Mouse (Mus musculus) midbrain, embryonic 16.5 days (tissue): ENCODE data around the gene Tnfrsf11a. TPM values are rescaled to one million over a fixed set of nuclear protein-coding genes. Genes with fewer than 3 reads are reported as not detected.

ENCODE experiments used
- ATAC-seq: fragments of 200-750 bp; cut with Nextera tagmentation; 2 replicates; pipeline ENCODE4 v1.8.0; 2017; ENCODE audit warnings: moderate TSS enrichment
- H3K27ac ChIP-seq: fragments of 300-500 bp; sonication (generic); 2 replicates; pipeline ENCODE4 v1.5.1; 2014; ENCODE audit warnings: mild to moderate bottlenecking, low read length, mixed read lengths
- H3K27me3 ChIP-seq: fragments of 300-500 bp; sonication (generic); 2 replicates; pipeline ENCODE4 v1.6.1; 2014; ENCODE audit warnings: low read depth, low read length, mixed read lengths; ENCODE audit not compliant: control insufficient read depth, insufficient read depth
- H3K36me3 ChIP-seq: fragments of 300-500 bp; sonication (generic); 2 replicates; pipeline ENCODE4 v1.6.1; 2014; ENCODE audit warnings: mild to moderate bottlenecking, low read length, moderate library complexity, mixed read lengths; ENCODE audit not compliant: control insufficient read depth, insufficient read depth
- H3K4me1 ChIP-seq: fragments of 300-500 bp; sonication (generic); 2 replicates; pipeline ENCODE4 v1.6.1; 2014; ENCODE audit warnings: mild to moderate bottlenecking, low read length, mixed read lengths; ENCODE audit not compliant: control insufficient read depth, insufficient read depth
- H3K4me2 ChIP-seq: fragments of 300-500 bp; sonication (generic); 2 replicates; pipeline ENCODE4 v1.6.1; 2014; ENCODE audit warnings: mild to moderate bottlenecking, low read length, mixed read lengths
- H3K4me3 ChIP-seq: fragments of 300-500 bp; sonication (generic); 2 replicates; pipeline ENCODE4 v1.5.1; 2014; ENCODE audit warnings: low read depth, mild to moderate bottlenecking, low read length, moderate library complexity, mixed read lengths
- H3K9ac ChIP-seq: fragments of 300-500 bp; sonication (generic); 2 replicates; pipeline ENCODE4 v1.6.1; 2014; ENCODE audit warnings: low read depth, low read length, mixed read lengths
- H3K9me3 ChIP-seq: fragments of 300-500 bp; sonication (generic); replicated peaks from 2 replicates; pipeline ENCODE4 v1.6.1; 2014; ENCODE audit warnings: mild to moderate bottlenecking, low read length, mixed read lengths; ENCODE audit not compliant: control insufficient read depth, poor library complexity, severe bottlenecking
- WGBS: fragments of 180-500 bp; shearing (Covaris S2); extraction: QIAGEN DNeasy Blood & Tissue Kit; methylation state at CpG from one replicate; pipeline ENCODE4 v1.1.7; 2014; 5-methylcytosine and 5-hydroxymethylcytosine counted together
- polyA plus RNA-seq: library from polyadenylated mRNA; unstranded; fragments of >200 nt; fragmentation: Nextera tagmentation; extraction: Ambion mirVana; gene quantifications from 2 replicates; pipeline ENCODE4 v1.2.1, GENCODE M21; 2015

The Tnfrsf11a gene
- polyA plus RNA-seq, 1 experiment from 2014 or later: 0.43 TPM

DNA sequence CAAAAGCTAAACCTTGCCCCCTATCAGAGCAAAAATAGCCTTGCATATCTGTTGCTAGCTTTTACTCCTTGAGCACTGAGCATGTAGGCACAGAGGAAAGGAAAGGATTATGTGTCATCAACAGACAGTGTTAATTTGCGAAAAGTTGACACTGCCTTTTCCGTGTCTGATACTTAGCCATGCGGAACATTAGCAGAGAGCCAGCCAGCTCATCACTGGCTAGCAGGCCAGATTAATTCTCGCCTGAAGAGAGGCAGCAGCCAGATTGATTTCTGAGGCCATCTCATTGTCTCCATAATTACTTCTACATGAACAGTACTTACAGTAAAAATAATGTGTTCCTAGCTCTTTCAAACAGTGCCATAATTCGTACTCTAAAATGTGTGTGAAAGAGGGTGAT is 48.7 kb downstream of the Tnfrsf11a start:
- WGBS: 48% methylated on average over 5 of the region's 5 CpGs
- H3K27ac ChIP-seq: no peak overlapping the region

GRCm38 (mm10) chr1:105832784-105833183 is 52.3 kb downstream of the Tnfrsf11a start:
- no peak overlapping the region for H3K4me3 ChIP-seq
- no peaks in the 10 kb centered on the region for H3K36me3 ChIP-seq
- H3K4me2 ChIP-seq: no peak overlapping the region
- WGBS: 86% methylated on average over 1 of the region's 1 CpGs
- H3K27ac ChIP-seq: no peak overlapping the region
- H3K4me1 ChIP-seq: no peaks in the 10 kb centered on the region
- H3K27me3 ChIP-seq: no peaks in the 10 kb centered on the region
- H3K9ac ChIP-seq: no peak overlapping the region
- no peaks in the 10 kb centered on the region for H3K9me3 ChIP-seq
- ATAC-seq: no peak

More for the DNA sequence above, 48.7 kb downstream of the Tnfrsf11a start:
- Histone ChIP-seq H3K4me2 (no peak overlapping the region), H3K4me1 (no peaks in the 10 kb centered on the region), H3K4me3 (no peak overlapping the region), H3K27me3 (no peaks in the 10 kb centered on the region), H3K9me3 (no peaks in the 10 kb centered on the region), H3K9ac (no peak overlapping the region), H3K36me3 (no peaks in the 10 kb centered on the region)
- ATAC-seq: peak; percentile 36; the same call in 1 of the 2 replicates

DNA sequence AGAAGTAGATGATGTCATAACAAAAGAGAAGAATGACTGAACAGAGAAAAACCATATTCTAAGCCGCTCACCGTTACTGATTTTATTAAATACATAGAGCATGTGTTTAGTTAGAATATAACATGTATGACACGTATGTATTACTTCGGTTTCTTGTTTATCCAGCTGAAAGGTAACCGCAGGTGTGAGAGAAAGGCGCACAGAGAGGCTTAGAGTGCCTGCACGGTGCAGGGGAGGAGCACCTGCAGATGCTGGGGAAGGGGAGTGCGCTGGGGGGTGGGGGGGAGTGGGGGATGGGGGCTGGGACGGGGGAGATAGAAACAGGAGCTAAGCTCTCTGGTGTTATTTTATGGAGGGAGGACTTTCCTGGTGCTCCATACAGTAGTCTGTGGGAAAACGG is 62.4 kb downstream of the Tnfrsf11a start:
- no peaks in the 10 kb centered on the region for H3K27me3 ChIP-seq
- 11% methylated on average over 10 of the region's 10 CpGs for WGBS
- peak overlapping the region; percentile 64; the same call in 1 of the 2 replicates for H3K27ac ChIP-seq
- peak overlapping the region; percentile 75 for H3K4me2 ChIP-seq
- no peaks in the 10 kb centered on the region for H3K9me3 ChIP-seq
- no peaks in the 10 kb centered on the region for H3K36me3 ChIP-seq
- H3K4me1 ChIP-seq: peaks cover 17% of the 10 kb centered on the region
- H3K4me3 ChIP-seq: peak overlapping the region; percentile 32
- ATAC-seq: peak; percentile 71
- H3K9ac ChIP-seq: peak overlapping the region; percentile 52; the same call in 1 of the 2 replicates

DNA sequence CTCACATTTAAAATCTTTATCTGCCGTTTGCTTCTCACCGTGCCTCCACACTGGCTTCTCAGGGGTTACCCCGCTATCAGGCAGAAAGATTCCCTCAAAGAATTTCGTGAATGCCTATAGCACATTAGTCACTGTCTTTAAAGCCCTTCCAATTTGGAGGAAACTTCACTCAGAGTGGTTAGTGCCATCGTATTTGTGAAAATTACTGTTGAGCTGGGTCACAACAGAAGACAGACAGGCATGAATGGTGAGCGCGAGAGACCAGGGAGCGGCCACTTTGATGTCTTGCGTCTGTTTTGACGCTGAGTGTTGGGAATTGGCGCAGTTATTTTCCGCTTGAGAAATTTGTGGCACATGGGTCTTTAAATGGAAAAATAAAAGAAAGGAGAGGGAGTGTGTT is 62.9 kb downstream of the Tnfrsf11a start:
- Histone ChIP-seq H3K36me3 (no peaks in the 10 kb centered on the region), H3K27ac (peak overlapping the region; percentile 64), H3K4me3 (peak overlapping the region; percentile 32), H3K27me3 (no peaks in the 10 kb centered on the region), H3K4me1 (peaks cover 17% of the 10 kb centered on the region), H3K9ac (peak overlapping the region; percentile 52; the same call in 1 of the 2 replicates), H3K9me3 (no peaks in the 10 kb centered on the region), H3K4me2 (peak overlapping the region; percentile 75)
- 0% methylated on average over 12 of the region's 12 CpGs for WGBS
- ATAC-seq: peak; percentile 46

DNA sequence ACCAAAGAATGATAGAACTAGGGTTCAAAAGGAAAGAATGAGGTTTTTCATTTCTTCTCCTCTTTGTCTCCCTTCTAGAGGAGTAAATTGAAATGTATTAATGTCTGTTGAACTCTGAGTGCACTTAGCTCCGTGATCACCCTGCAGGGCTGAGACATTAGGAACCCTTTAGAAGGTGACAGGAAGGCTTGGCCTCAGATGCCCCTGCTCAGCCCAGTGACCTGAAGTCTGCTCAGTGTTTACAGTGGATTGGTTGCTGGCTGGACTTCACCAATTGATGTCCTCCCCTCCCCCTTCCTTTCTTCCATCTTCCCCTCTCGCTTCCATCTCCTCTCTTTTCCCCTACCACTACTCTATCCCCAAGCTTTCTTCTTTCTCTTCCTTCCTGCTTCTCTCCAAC is 63.3 kb downstream of the Tnfrsf11a start:
- Histone ChIP-seq H3K27me3 (no peaks in the 10 kb centered on the region), H3K4me2 (peak overlapping the region; percentile 75), H3K9ac (peak overlapping the region; percentile 38; the same call in 1 of the 2 replicates), H3K27ac (peak overlapping the region; percentile 64), H3K4me3 (peak overlapping the region; percentile 43), H3K36me3 (no peaks in the 10 kb centered on the region), H3K4me1 (peaks cover 17% of the 10 kb centered on the region), H3K9me3 (no peaks in the 10 kb centered on the region)
- WGBS: 0% methylated on average over 2 of the region's 2 CpGs
- peak; percentile 69 for ATAC-seq

DNA sequence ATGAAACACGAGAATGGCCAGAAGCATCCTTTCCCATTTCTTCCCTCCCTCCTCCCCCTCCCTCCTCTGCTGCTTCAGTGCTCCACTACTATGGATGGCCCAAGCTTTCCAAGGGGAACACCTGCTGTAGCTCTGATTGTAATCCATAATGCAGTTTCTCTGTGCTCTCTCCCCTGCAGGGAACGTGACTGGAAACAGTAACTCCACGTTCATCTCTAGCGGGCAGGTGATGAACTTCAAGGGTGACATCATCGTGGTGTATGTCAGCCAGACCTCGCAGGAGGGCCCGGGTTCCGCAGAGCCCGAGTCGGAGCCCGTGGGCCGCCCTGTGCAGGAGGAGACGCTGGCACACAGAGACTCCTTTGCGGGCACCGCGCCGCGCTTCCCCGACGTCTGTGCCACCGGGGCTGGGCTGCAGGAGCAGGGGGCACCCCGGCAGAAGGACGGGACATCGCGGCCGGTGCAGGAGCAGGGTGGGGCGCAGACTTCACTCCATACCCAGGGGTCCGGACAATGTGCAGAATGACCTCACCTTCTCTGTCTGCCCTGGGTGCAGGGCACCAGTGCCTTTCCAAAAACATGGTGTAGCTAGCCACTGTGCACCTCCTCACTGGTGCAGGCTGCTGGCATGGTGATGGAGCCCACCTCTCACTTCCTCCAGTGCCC is 64.0 kb downstream of the Tnfrsf11a start:
- peak overlapping the region; percentile 43 for H3K4me3 ChIP-seq
- peak; percentile 84 for ATAC-seq
- H3K4me1 ChIP-seq: peaks cover 17% of the 10 kb centered on the region
- peak overlapping the region; percentile 39 for H3K27ac ChIP-seq
- no peaks in the 10 kb centered on the region for H3K9me3 ChIP-seq
- 4% methylated on average over 28 of the region's 28 CpGs for WGBS
- peak overlapping the region; percentile 66 for H3K9ac ChIP-seq
- H3K27me3 ChIP-seq: no peaks in the 10 kb centered on the region
- H3K36me3 ChIP-seq: no peaks in the 10 kb centered on the region
- peak overlapping the region; percentile 75 for H3K4me2 ChIP-seq

GRCm38 (mm10) chr1:105846431-105846830 is 65.9 kb downstream of the Tnfrsf11a start:
- H3K36me3 ChIP-seq: no peaks in the 10 kb centered on the region
- peaks cover 17% of the 10 kb centered on the region for H3K4me1 ChIP-seq
- no peak for ATAC-seq
- no peak overlapping the region for H3K4me3 ChIP-seq
- no peak overlapping the region for H3K9ac ChIP-seq
- H3K4me2 ChIP-seq: no peak overlapping the region
- no peaks in the 10 kb centered on the region for H3K9me3 ChIP-seq
- H3K27ac ChIP-seq: no peak overlapping the region
- WGBS: 77% methylated on average over 2 of the region's 2 CpGs
- H3K27me3 ChIP-seq: no peaks in the 10 kb centered on the region

DNA sequence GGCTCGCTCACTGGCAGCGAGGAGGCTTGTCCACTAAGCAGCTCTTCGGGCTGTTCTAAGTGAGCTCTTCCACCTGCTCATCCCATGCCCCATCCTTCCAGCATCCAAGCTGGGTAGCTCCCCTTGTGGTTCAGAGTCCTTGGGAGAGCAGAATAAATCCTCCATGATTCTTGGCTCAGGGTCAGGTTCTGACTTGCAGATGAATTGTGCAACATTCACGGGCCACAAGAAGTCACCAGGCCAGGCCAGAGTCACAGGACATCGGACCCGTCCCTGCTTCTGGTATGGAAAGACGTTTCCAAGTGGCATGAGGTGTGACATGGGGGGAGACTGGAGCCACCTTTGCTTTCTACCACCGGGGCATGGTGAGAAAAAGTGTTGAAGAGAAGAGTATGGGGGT is 68.3 kb downstream of the Tnfrsf11a start:
- no peak for ATAC-seq
- 90% methylated on average over 8 of the region's 8 CpGs for WGBS
- Histone ChIP-seq H3K27me3 (no peaks in the 10 kb centered on the region), H3K4me2 (no peak overlapping the region), H3K4me3 (no peak overlapping the region), H3K9ac (no peak overlapping the region), H3K27ac (no peak overlapping the region), H3K9me3 (no peaks in the 10 kb centered on the region), H3K36me3 (no peaks in the 10 kb centered on the region), H3K4me1 (peaks cover 9% of the 10 kb centered on the region)

DNA sequence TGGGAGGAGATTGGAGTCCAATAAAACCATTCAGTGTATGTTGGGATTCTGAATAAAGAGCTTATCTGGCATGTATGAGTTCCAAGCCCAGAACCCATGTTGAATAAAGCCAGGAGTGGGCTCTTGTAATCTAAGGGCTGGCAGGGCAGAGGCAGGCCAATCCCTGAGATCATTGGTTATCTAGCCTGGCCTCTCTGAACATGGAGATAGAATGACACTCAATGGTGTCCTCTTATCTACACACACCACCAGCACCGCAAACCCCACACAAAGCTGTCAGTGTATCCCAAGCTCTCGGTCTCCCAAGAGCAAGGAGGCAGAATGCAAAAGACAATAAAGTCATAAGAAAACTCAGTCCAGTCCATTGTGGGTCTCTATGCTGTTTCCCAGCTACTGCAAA is 70.8 kb downstream of the Tnfrsf11a start:
- Histone ChIP-seq H3K4me1 (no peaks in the 10 kb centered on the region), H3K27ac (no peak overlapping the region), H3K9me3 (no peaks in the 10 kb centered on the region), H3K4me3 (no peak overlapping the region), H3K27me3 (no peaks in the 10 kb centered on the region), H3K4me2 (no peak overlapping the region), H3K9ac (no peak overlapping the region), H3K36me3 (no peaks in the 10 kb centered on the region)
- ATAC-seq: no peak
- WGBS: 91% methylated on average over 2 of the region's 2 CpGs
